Mouse (Mus musculus): ENCODE measurements around the gene Apoa5. TPM values are rescaled to one million over a fixed set of nuclear protein-coding genes. Genes with fewer than 3 reads are reported as not detected.
A peak's percentile ranks its signal among the peaks of the same experiment; 100 is the strongest.

Gene Apoa5
- total RNA-seq, 1 experiment, result 0.09 TPM

- no peak for DNase-seq (ENCODE audit: low read depth, low spot score)
- Histone ChIP-seq H3K36me3 (ENCODE audit: control insufficient read depth, insufficient read depth, low read length, poor library complexity, severe bottlenecking) (no peaks in the 10 kb centered on the region), H3K9ac (ENCODE audit: insufficient read depth, low read depth, low read length, poor library complexity, severe bottlenecking) (no peak overlapping the region), H3K4me3 (ENCODE audit: insufficient read depth in 1 of 2, low read depth in 1 of 2, low read length in 2 of 2, poor library complexity in 1 of 2, severe bottlenecking in 1 of 2) (no peak overlapping the region), H3K27ac (ENCODE audit: insufficient read depth, low read depth, low read length, poor library complexity, severe bottlenecking) (no peak overlapping the region), H3K9me3 (ENCODE audit: control insufficient read depth, insufficient read depth, low read depth, low read length) (no peaks in the 10 kb centered on the region), H3K4me1 (ENCODE audit: control insufficient read depth in 2 of 2, insufficient read depth in 2 of 2, low read length in 2 of 2, poor library complexity in 1 of 2) (peaks cover 0 to 2% of the 10 kb centered on the region in 2 experiments; a peak in 1 of 4 replicates)
- in situ Hi-C loops (cut with MboI; ENCODE audit: low sequenced_read_pairs in 2 of 2, unreplicated experiment in 2 of 2), result no loop called here
- no peak for TF ChIP-seq ZC3H11A (IDR thresholded peaks at IDR 0.05; ENCODE audit: borderline replicate concordance, low read depth, low read length)
- no peak for TF ChIP-seq HCFC1 (IDR thresholded peaks at IDR 0.05; ENCODE audit: borderline replicate concordance, insufficient read depth, low read length)
- no peak for TF ChIP-seq ZNF384 (IDR thresholded peaks at IDR 0.05; ENCODE audit: low read depth, low read length)
- no peak for TF ChIP-seq CHD2 (IDR thresholded peaks at IDR 0.05; ENCODE audit: low read depth, low read length)
- TF ChIP-seq MAFK (IDR thresholded peaks at IDR 0.05; ENCODE audit: insufficient read depth, low read depth, low read length), result no peak
Observed at GRCm38 (mm10) chr9:46269125-46269524, 692 bp downstream of the Apoa5 start.

- H3K4me3 ChIP-seq (ENCODE audit: insufficient read depth in 1 of 2, low read depth in 1 of 2, low read length in 2 of 2, poor library complexity in 1 of 2, severe bottlenecking in 1 of 2), result no peak overlapping the region
- no peak overlapping the region for H3K9ac ChIP-seq (ENCODE audit: insufficient read depth, low read depth, low read length, poor library complexity, severe bottlenecking)
- no peak overlapping the region for H3K27ac ChIP-seq (ENCODE audit: insufficient read depth, low read depth, low read length, poor library complexity, severe bottlenecking)
- in situ Hi-C loops (cut with MboI; ENCODE audit: low sequenced_read_pairs in 2 of 2, unreplicated experiment in 2 of 2), result no loop called here
- no peaks in the 10 kb centered on the region for H3K9me3 ChIP-seq (ENCODE audit: control insufficient read depth, insufficient read depth, low read depth, low read length)
- H3K36me3 ChIP-seq (ENCODE audit: control insufficient read depth, insufficient read depth, low read length, poor library complexity, severe bottlenecking), result peaks cover 10% of the 10 kb centered on the region
- no peak for DNase-seq (ENCODE audit: low read depth, low spot score)
- TF ChIP-seq MAFK (IDR thresholded peaks at IDR 0.05; ENCODE audit: insufficient read depth, low read depth, low read length) (no peak), HCFC1 (IDR thresholded peaks at IDR 0.05; ENCODE audit: borderline replicate concordance, insufficient read depth, low read length) (no peak), CHD2 (IDR thresholded peaks at IDR 0.05; ENCODE audit: low read depth, low read length) (no peak), ZNF384 (IDR thresholded peaks at IDR 0.05; ENCODE audit: low read depth, low read length) (no peak), ZC3H11A (IDR thresholded peaks at IDR 0.05; ENCODE audit: borderline replicate concordance, low read depth, low read length) (no peak)
- peaks cover 0 to 5% of the 10 kb centered on the region in 2 experiments; a peak in 1 of 4 replicates for H3K4me1 ChIP-seq (ENCODE audit: control insufficient read depth in 2 of 2, insufficient read depth in 2 of 2, low read length in 2 of 2, poor library complexity in 1 of 2)
Observed at GRCm38 (mm10) chr9:46270782-46271181, 2.3 kb downstream of the Apoa5 start.

- DNase-seq (ENCODE audit: low read depth, low spot score), result no peak
- Histone ChIP-seq H3K4me3 (ENCODE audit: insufficient read depth in 1 of 2, low read depth in 1 of 2, low read length in 2 of 2, poor library complexity in 1 of 2, severe bottlenecking in 1 of 2) (no peak overlapping the region), H3K4me1 (ENCODE audit: control insufficient read depth in 2 of 2, insufficient read depth in 2 of 2, low read length in 2 of 2, poor library complexity in 1 of 2) (peaks cover 0 to 5% of the 10 kb centered on the region in 2 experiments; a peak in 1 of 4 replicates), H3K36me3 (ENCODE audit: control insufficient read depth, insufficient read depth, low read length, poor library complexity, severe bottlenecking) (peaks cover 23% of the 10 kb centered on the region), H3K9me3 (ENCODE audit: control insufficient read depth, insufficient read depth, low read depth, low read length) (no peaks in the 10 kb centered on the region), H3K27ac (ENCODE audit: insufficient read depth, low read depth, low read length, poor library complexity, severe bottlenecking) (no peak overlapping the region), H3K9ac (ENCODE audit: insufficient read depth, low read depth, low read length, poor library complexity, severe bottlenecking) (no peak overlapping the region)
- in situ Hi-C loops (cut with MboI; ENCODE audit: low sequenced_read_pairs in 2 of 2, unreplicated experiment in 2 of 2), result no loop called here
- TF ChIP-seq ZNF384 (IDR thresholded peaks at IDR 0.05; ENCODE audit: low read depth, low read length) (no peak), ZC3H11A (IDR thresholded peaks at IDR 0.05; ENCODE audit: borderline replicate concordance, low read depth, low read length) (no peak), MAFK (IDR thresholded peaks at IDR 0.05; ENCODE audit: insufficient read depth, low read depth, low read length) (no peak), CHD2 (IDR thresholded peaks at IDR 0.05; ENCODE audit: low read depth, low read length) (no peak), HCFC1 (IDR thresholded peaks at IDR 0.05; ENCODE audit: borderline replicate concordance, insufficient read depth, low read length) (no peak)
Observed at GRCm38 (mm10) chr9:46272070-46272469, 3.6 kb downstream of the Apoa5 start.

- peak within 1 kb of the TSS; percentile 81 for H3K9ac ChIP-seq (ENCODE audit: insufficient read depth, low read depth, low read length, poor library complexity, severe bottlenecking)
- H3K9me3 ChIP-seq (ENCODE audit: control insufficient read depth, insufficient read depth, low read depth, low read length), result no peaks in the 10 kb centered on the region
- H3K27ac ChIP-seq (ENCODE audit: insufficient read depth, low read depth, low read length, poor library complexity, severe bottlenecking), result no peak within 1 kb of the TSS; the same call in 1 of the 2 replicates
- peak; percentile 90 for DNase-seq (ENCODE audit: low read depth, low spot score)
- in situ Hi-C loops (cut with MboI; ENCODE audit: low sequenced_read_pairs in 2 of 2, unreplicated experiment in 2 of 2), result no loop called here
- peaks cover 30% of the 10 kb centered on the region for H3K36me3 ChIP-seq (ENCODE audit: control insufficient read depth, insufficient read depth, low read length, poor library complexity, severe bottlenecking)
- peaks cover 0 to 5% of the 10 kb centered on the region in 2 experiments; a peak in 1 of 4 replicates for H3K4me1 ChIP-seq (ENCODE audit: control insufficient read depth in 2 of 2, insufficient read depth in 2 of 2, low read length in 2 of 2, poor library complexity in 1 of 2)
- peak within 1 kb of the TSS; percentile 75 to 97 for H3K4me3 ChIP-seq (ENCODE audit: insufficient read depth in 1 of 2, low read depth in 1 of 2, low read length in 2 of 2, poor library complexity in 1 of 2, severe bottlenecking in 1 of 2)
- no peak for TF ChIP-seq ZNF384 (IDR thresholded peaks at IDR 0.05; ENCODE audit: low read depth, low read length)
- TF ChIP-seq ZC3H11A (IDR thresholded peaks at IDR 0.05; ENCODE audit: borderline replicate concordance, low read depth, low read length), result no peak
- no peak for TF ChIP-seq MAFK (IDR thresholded peaks at IDR 0.05; ENCODE audit: insufficient read depth, low read depth, low read length)
- TF ChIP-seq HCFC1 (IDR thresholded peaks at IDR 0.05; ENCODE audit: borderline replicate concordance, insufficient read depth, low read length), result no peak; the same call in 1 of the 2 replicates
- TF ChIP-seq CHD2 (IDR thresholded peaks at IDR 0.05; ENCODE audit: low read depth, low read length), result no peak
Observed at GRCm38 (mm10) chr9:46272677-46273454, 4.4 kb downstream of the Apoa5 start, which contains the start of gene Zpr1. Gene Zpr1 (plus strand): TSS chr9:46273064.
